Mouse (Mus musculus): ENCODE results near the gene Zfp708.

- TF ChIP-seq POLR2A (IDR thresholded peaks at IDR 0.05; ENCODE audit: borderline replicate concordance, extremely low read depth, low read depth, low read length) (peak; percentile 80; the same call in 1 of the 2 replicates), CTCF (IDR thresholded peaks at IDR 0.05; ENCODE audit: insufficient read depth, low read length) (no peak)
Observed at GRCm38 (mm10) chr13:67081142-67081713, 16.5 kb downstream of the Zfp708 start.

Measured in lung, adult 2 months (tissue).